Mouse (Mus musculus): ENCODE measurements around the gene Ctnnbl1.

GRCm38 (mm10) chr2:157807076-157807475, 69.9 kb downstream of the Ctnnbl1 start:
- TF ChIP-seq POLR2A (IDR thresholded peaks at IDR 0.05; ENCODE audit: control insufficient read depth, low read depth, low read length) = no peak
- no peak for TF ChIP-seq CTCF (IDR thresholded peaks at IDR 0.05; ENCODE audit: control insufficient read depth, insufficient read depth, insufficient replicate concordance, low read depth, low read length)
